Mouse (Mus musculus) monocyte, adult 5-6 weeks (primary cell): ENCODE data around the gene Prss50. TPM values are rescaled to one million over a fixed set of nuclear protein-coding genes. Genes with fewer than 3 reads are reported as not detected.

Experiments
- ATAC-seq: fragments of 153-309, 156-312 bp; replicated peaks from 2 replicates; pipeline ENCODE4 v1.8.0; 2017; ENCODE audit warnings: mild to moderate bottlenecking; ENCODE audit not compliant: low TSS enrichment, insufficient number of reproducible peaks, severe bottlenecking, poor library complexity, low FRiP score
- total RNA-seq: library from RNA; stranded (forward); fragments of 200-1000, 200-491, 200-594 nt; gene quantifications from 3 replicates; pipeline ENCODE4 v1.2.3, GENCODE M21; 2017

The Prss50 gene
- total RNA-seq, 1 experiment from 2014 or later, result not detected

- no peak for ATAC-seq
Measured at GRCm38 (mm10) chr9:110895994-110896393, 38.2 kb downstream of the Prss50 start.

- no peak for ATAC-seq
Measured at GRCm38 (mm10) chr9:110896595-110896994, 38.8 kb downstream of the Prss50 start.

- no peak for ATAC-seq
Measured at GRCm38 (mm10) chr9:110899451-110900008, 41.8 kb downstream of the Prss50 start.

GRCm38 (mm10) chr9:110901204-110901603, 43.4 kb downstream of the Prss50 start:
- ATAC-seq, result no peak

- ATAC-seq, result no peak
Measured at GRCm38 (mm10) chr9:110902271-110902670, 44.5 kb downstream of the Prss50 start.

GRCm38 (mm10) chr9:110907201-110907837, 49.6 kb downstream of the Prss50 start:
- ATAC-seq, result no peak

GRCm38 (mm10) chr9:110907838-110908630, 50.3 kb downstream of the Prss50 start:
- ATAC-seq, result no peak

- ATAC-seq, result no peak
Measured at GRCm38 (mm10) chr9:110908631-110909016, 50.9 kb downstream of the Prss50 start.

- ATAC-seq, result no peak
Measured at GRCm38 (mm10) chr9:110909371-110909967, 51.7 kb downstream of the Prss50 start.

Other genes with a start within 250 kb of the Prss50 start
- gene Nradd, start 233.5 kb upstream of the Prss50 start, total RNA-seq, result 5.9 to 10.5 TPM (median 9.9 TPM) in 3 replicates
- 63.7 to 114 TPM (median 92.9 TPM) in 3 replicates for gene Nbeal2, start 203.8 kb upstream of the Prss50 start, total RNA-seq
- 162 to 274 TPM (median 251 TPM) in 3 replicates for gene Ccdc12, start 201.5 kb upstream of the Prss50 start, total RNA-seq
- gene Myl3, start 116.1 kb upstream of the Prss50 start, total RNA-seq, result 0.49 TPM in 1 of 3 replicates, not detected in the others
- 1.1 TPM in 1 of 3 replicates, not detected in the others for gene Pth1r, start 110.8 kb upstream of the Prss50 start, total RNA-seq
- gene Prss42, start 59.8 kb upstream of the Prss50 start, total RNA-seq, result not detected in 3 replicates
- gene Prss44, start 44.0 kb upstream of the Prss50 start, total RNA-seq, result not detected in 3 replicates
- gene Prss43, start 31.3 kb upstream of the Prss50 start, total RNA-seq, result not detected in 3 replicates
- gene Prss45, start 23.4 kb upstream of the Prss50 start, total RNA-seq, result not detected in 3 replicates
- not detected in 3 replicates for gene Prss46, start 13.5 kb upstream of the Prss50 start, total RNA-seq
- 0.43 to 0.97 TPM (median 0.86 TPM) in 3 replicates for gene Als2cl, start 21.9 kb downstream of the Prss50 start, total RNA-seq
- 0.19 TPM in 1 of 3 replicates, not detected in the others for gene Tmie, start 22.1 kb downstream of the Prss50 start, total RNA-seq
- not detected in 3 replicates for gene Fam240a, start 58.9 kb downstream of the Prss50 start, total RNA-seq
- not detected in 3 replicates for gene Tdgf1, start 88.2 kb downstream of the Prss50 start, total RNA-seq
- not detected in 3 replicates for gene Lrrc2, start 93.6 kb downstream of the Prss50 start, total RNA-seq
- gene Rtp3, start 132.6 kb downstream of the Prss50 start, total RNA-seq, result not detected in 3 replicates
- gene Ltf, start 161.3 kb downstream of the Prss50 start, total RNA-seq, result 0.39 to 1.6 TPM in 2 of 3 replicates, not detected in the other
- gene Ccrl2, start 199.6 kb downstream of the Prss50 start, total RNA-seq, result 45.5 to 87.2 TPM (median 46.4 TPM) in 3 replicates